Mouse (Mus musculus) lung, postnatal 0 days (tissue): ENCODE results near the gene Nabp1.
A peak's percentile ranks its signal among the peaks of the same experiment; 100 is the strongest.

Source experiments
- CTCF ChIP-seq: IDR thresholded peaks from 2 replicates; pipeline ENCODE4 v1.5.1; 2016; ENCODE audit warnings: antibody characterized with exemption, mild to moderate bottlenecking
- EP300 ChIP-seq: IDR thresholded peaks from 2 replicates; pipeline ENCODE4 v1.6.1; 2016; ENCODE audit warnings: antibody characterized with exemption, mild to moderate bottlenecking, control low read depth

DNA sequence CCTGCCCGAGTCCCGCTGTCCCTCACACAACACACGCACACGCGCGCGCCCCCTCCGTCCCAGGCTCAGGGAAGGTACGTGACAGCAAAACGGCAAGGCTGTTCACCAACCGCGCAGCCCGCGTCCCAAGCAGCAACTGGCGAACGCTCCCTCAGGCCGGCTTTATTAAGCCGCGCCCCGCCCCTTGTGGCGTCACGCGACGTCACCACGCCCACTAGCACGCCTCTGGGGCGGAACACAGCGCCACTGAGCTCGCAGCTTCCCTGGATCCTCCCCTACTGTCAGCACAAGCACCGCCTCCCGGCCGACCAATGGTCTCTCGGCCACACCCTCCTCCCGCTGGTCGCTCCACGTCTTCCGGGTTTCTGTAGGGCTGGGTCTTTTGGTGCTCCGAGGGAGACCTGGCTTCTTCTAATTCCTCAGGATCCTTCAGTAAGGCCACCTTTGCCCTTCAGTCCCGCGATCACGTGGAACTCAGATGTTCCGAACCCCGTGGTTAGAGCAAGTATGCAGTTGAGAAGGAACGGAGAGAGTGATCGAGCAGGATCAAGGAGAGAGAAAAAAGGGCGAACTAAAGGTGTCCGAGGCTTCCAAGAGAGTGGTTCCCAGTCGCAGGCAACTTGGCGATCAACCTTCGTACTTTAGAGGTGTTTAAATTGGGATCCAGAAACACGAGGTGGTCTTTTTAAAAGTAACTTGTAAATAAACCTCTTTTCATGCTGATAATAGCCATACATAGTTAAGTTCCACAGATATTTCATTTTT is at the start of gene Nabp1:
- TF ChIP-seq CTCF (peak; percentile 63), EP300 (peak; percentile 85)
